Mouse (Mus musculus) urinary bladder, postnatal 25 days (tissue): ENCODE data around the gene Hsdl2.

Source experiments
- DNase-seq: peaks from one replicate; pipeline ENCODE4 v3.0.0; 2022; ENCODE audit warnings: low spot score

The Hsdl2 gene

GRCm38 (mm10) chr4:59625998-59626910, 44.9 kb downstream of the Hsdl2 start, which contains the start of gene E130308A19Rik:
E130308A19Rik (plus strand) TSS chr4:59626211.
- DNase-seq: peak; percentile 63

- DNase-seq: no peak
Observed at GRCm38 (mm10) chr4:59628255-59628654, 46.9 kb downstream of the Hsdl2 start.

GRCm38 (mm10) chr4:59629076-59629874, 47.9 kb downstream of the Hsdl2 start:
- DNase-seq: no peak

- DNase-seq: no peak
Observed at GRCm38 (mm10) chr4:59630122-59630521, 48.8 kb downstream of the Hsdl2 start.

GRCm38 (mm10) chr4:59634532-59634931, 53.2 kb downstream of the Hsdl2 start:
- DNase-seq: no peak

- DNase-seq: no peak
Observed at GRCm38 (mm10) chr4:59639163-59639562, 57.8 kb downstream of the Hsdl2 start.

- DNase-seq: no peak
Observed at GRCm38 (mm10) chr4:59640720-59641119, 59.4 kb downstream of the Hsdl2 start.

- no peak for DNase-seq
Observed at GRCm38 (mm10) chr4:59642039-59642438, 60.7 kb downstream of the Hsdl2 start.

- DNase-seq: no peak
Observed at GRCm38 (mm10) chr4:59642657-59643056, 61.3 kb downstream of the Hsdl2 start.

- no peak for DNase-seq
Observed at GRCm38 (mm10) chr4:59644431-59644830, 63.1 kb downstream of the Hsdl2 start.

- no peak for DNase-seq
Observed at GRCm38 (mm10) chr4:59644992-59645391, 63.6 kb downstream of the Hsdl2 start.

GRCm38 (mm10) chr4:59645610-59646009, 64.2 kb downstream of the Hsdl2 start:
- DNase-seq: no peak

GRCm38 (mm10) chr4:59646020-59646696, 64.8 kb downstream of the Hsdl2 start:
- DNase-seq: no peak

GRCm38 (mm10) chr4:59649119-59649518, 67.8 kb downstream of the Hsdl2 start:
- DNase-seq: no peak

GRCm38 (mm10) chr4:59652166-59652681, 70.9 kb downstream of the Hsdl2 start:
- DNase-seq: no peak

- DNase-seq: no peak
Observed at GRCm38 (mm10) chr4:59656061-59656642, 74.8 kb downstream of the Hsdl2 start.

GRCm38 (mm10) chr4:59662163-59662562, 80.8 kb downstream of the Hsdl2 start:
- no peak for DNase-seq

GRCm38 (mm10) chr4:59663451-59663850, 82.1 kb downstream of the Hsdl2 start:
- no peak for DNase-seq

GRCm38 (mm10) chr4:59666550-59667317, 85.4 kb downstream of the Hsdl2 start:
- no peak for DNase-seq

- DNase-seq: no peak
Observed at GRCm38 (mm10) chr4:59668050-59668449, 86.7 kb downstream of the Hsdl2 start.
